Mouse (Mus musculus) frontal cortex, postnatal 36 days (tissue): Measurements from ENCODE around the gene Dusp5.
"Not testable (repeated sequence)": the region's sequence is repeated elsewhere in the genome, so short reads cannot be mapped to it uniquely, and the experiment has no call there.

Experiments used
- DNase-seq, 2 experiments: peaks; one replicate each; pipeline ENCODE4 v3.0.0; 2022; ENCODE audit warnings: low spot score in 2 of 2

Gene Dusp5

DNA sequence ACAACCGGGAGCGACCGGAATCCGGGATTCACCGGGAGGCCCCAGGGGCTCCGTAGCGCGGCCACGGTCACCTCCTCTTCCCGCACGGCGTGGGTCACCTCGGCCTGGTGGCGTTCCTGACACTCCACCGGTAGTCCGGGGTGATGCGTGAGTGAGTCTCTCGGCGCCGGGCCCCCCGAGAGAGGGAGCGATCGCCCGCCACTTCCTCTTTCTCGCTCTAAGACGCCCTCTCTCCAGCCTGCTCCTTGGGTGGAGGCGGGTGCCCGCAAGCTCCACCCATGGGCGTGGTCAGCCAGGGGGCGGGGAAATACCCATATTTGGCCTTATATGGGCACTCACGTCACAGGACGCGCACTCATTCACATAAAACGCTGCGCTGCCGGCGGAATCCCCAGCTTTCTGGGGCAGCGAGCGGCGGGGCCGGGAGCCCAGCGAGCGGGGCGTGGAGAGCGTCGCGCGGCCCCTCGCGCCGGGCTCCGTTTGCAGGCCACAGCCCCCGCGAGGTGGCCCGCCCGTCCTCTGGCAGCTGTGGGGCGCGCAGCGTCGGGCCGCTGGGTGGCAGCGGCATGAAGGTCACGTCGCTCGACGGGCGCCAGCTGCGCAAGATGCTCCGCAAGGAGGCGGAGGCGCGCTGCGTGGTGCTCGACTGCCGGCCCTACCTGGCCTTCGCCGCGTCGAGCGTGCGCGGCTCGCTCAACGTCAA is at the start of gene Dusp5:
TSS of gene Dusp5 (plus strand) at position 358 of the 703 bp plus-strand sequence.
- DNase-seq = peak; percentile 95 to 96

DNA sequence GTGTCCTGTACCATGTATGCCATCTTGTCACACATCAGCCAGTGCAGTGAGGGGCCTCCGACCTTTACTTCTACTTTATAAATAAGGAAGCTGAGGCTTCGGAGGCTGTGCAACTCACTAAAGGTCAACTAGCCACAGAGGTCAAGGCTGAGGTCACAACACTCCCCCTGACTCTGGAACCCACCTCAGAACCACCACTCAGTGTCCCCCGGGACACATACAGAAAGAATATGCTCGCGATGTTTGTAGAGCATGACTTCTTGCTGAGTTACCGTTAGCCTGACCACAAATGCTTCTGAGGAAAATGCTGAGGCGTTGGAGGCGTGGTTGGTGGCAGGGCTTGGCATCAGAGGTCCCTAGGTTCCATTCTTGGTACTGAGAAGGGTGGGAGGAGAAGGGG is 49.3 kb upstream of the Dusp5 start:
- DNase-seq = no peak

DNA sequence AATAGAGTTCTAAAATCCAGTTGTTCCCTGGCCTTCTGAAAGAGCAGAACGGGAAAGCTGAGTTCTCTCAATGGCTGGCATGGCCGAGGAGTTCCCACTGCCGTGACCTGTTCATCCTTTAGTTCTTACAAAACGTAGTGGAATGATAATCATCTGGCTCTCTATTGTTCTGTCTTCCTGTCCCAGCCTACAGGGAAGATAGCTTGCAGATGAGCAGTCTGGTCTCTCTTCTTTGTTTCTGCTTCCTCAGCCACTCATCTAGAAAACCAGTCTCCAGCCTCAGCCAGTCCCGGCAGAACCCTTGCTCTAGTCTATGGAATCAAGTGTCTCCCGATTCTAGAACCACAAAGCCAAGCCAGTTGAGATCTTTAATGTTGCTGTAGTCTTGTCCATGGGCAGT is 46.8 kb upstream of the Dusp5 start:
- DNase-seq = no peak

- no peak for DNase-seq
These were observed 46.4 kb upstream of the Dusp5 start for GRCm38 (mm10) chr19:53482527-53482926.

GRCm38 (mm10) chr19:53483984-53484383 is 44.9 kb upstream of the Dusp5 start:
- DNase-seq = no peak

- no peak for DNase-seq
These were observed 44.0 kb upstream of the Dusp5 start for GRCm38 (mm10) chr19:53484918-53485317.

DNA sequence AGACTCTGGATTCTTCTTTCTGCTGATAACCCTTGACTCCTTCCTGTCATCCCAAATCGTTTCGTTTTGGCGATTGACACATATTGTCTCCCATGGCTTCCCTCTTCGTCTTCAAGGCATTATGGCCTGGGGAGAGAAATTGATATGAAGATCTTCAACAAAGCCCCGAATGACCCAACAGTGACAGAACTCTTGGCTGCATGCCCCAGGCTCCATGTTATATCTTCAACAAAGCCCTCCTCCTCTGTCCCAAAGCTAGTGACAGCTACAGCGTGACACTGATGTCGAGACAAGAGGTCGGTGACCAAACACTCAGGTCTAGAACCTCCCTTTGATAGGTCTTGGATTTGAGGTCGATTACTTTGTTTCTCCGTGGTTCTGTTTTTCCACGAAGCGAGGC is 39.7 kb upstream of the Dusp5 start:
- DNase-seq = no peak

DNA sequence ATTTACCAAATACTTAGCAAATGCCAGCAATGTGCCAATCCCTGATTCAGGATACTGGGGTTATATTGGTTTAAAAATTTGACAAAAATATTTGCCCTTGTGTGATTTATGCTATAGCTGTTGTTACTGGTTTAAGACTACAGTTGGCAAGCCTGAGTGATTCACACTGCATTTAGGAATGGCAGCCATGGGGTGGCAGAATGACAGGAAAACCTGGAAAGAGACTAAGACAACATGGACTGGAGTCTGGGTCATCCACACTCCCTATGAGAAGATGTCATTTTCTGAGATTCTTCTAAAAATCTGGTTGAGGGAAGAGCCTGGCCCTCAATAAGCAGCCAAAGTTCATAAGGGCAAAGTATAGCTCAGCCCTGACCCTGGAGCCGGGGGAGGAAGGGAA is 39.0 kb upstream of the Dusp5 start:
- DNase-seq = no peak

GRCm38 (mm10) chr19:53490898-53491297 is 38.0 kb upstream of the Dusp5 start:
- DNase-seq = no peak

- no peak for DNase-seq
These were observed 36.4 kb upstream of the Dusp5 start for GRCm38 (mm10) chr19:53492528-53492927.

- DNase-seq = no peak
These were observed 35.0 kb upstream of the Dusp5 start for GRCm38 (mm10) chr19:53493866-53494265.

DNA sequence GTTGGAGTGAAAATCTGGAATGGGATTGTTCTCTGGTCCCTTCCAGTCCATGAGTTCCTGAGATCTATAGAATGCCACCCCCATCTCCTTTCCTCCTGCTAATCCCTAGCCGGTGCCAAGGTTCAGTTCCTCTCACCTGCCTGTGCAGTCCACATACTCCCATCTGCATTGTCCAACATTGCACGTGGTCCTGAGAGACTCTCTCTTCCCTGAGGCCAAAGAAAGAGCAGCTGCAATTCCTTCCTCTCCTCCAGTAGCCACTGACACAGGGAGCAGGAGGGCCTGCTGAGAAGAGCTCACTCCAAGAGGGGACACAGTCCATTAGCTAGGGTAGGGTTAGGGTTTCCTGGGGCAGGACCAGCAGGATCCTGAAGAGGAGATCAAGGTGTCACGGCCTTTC is 31.0 kb upstream of the Dusp5 start:
- no peak for DNase-seq

- DNase-seq = no peak
These were observed 29.9 kb upstream of the Dusp5 start for GRCm38 (mm10) chr19:53499049-53499448.

DNA sequence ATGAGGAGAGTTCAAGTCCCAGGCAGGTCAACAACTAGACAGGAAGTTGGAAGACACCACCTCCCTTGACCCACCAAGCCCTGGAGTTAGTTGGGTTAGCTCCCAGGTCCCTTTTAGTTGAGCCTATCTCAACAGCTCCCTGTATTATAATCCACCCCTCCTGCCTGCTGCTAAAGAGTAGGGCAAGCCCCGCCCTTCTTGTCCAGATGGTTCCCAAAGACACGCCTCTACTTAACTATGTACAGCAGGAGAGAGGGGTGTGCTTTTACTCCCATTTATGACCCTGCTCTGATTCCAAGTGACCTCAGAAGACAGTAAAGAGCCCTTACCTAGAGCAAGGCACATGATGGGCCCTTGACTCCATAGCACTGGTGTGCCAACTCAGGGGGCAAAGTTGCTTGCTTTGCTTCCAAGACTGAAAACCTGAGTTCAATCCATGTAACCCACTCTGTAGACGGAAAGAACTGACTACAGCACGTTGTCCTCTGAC is 29.4 kb upstream of the Dusp5 start:
- DNase-seq = no peak

- peak; percentile 48 to 76 for DNase-seq
These were observed 28.5 kb upstream of the Dusp5 start for GRCm38 (mm10) chr19:53500298-53501006.

GRCm38 (mm10) chr19:53501239-53501638 is 27.7 kb upstream of the Dusp5 start:
- not testable (repeated sequence) for DNase-seq

DNA sequence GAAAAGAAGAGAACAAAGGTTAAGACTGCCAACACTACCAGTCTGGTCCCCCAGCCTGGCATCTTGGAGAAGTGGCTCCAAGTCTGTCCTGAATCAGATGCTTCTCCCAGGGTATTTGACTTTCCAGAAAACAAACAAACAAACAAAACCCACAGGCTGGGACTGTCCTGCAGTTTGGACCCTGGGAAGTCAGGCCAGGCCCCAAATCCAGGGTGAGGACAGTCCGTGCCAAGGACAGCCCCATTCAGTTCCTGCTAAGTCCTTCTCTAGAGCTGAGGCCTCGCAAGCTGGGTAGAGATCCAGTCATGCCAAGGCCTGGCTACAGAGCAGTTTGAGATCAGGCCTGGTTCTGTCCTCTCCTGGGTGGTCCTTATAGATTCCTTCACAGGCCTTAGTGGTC is 27.1 kb upstream of the Dusp5 start:
- no peak for DNase-seq

DNA sequence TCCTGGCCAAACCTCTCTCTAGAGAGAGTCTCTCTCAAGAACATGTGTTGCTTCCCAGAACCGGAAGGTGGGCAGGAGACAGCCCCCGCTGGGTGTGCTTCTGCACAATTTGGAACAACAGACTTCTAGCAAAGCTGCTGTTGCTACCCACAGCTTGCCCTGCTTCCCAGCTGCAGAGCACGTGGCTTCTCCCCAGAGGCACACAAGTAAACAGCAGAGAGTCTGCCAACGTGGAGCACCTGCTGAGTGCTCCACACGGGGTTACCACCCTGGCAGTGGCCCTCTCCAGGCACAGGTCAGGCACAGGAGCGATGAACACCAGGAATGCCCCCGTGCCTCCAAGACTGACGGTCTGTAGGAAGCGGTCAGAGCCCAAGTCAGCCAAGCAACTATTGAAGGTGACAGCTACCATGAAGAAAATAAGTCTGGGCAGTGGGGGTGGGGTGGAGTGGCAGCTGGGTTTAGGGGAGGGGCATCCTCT is 26.0 kb upstream of the Dusp5 start:
- peak; percentile 52 to 65 for DNase-seq

GRCm38 (mm10) chr19:53504181-53504580 is 24.7 kb upstream of the Dusp5 start:
- no peak for DNase-seq

DNA sequence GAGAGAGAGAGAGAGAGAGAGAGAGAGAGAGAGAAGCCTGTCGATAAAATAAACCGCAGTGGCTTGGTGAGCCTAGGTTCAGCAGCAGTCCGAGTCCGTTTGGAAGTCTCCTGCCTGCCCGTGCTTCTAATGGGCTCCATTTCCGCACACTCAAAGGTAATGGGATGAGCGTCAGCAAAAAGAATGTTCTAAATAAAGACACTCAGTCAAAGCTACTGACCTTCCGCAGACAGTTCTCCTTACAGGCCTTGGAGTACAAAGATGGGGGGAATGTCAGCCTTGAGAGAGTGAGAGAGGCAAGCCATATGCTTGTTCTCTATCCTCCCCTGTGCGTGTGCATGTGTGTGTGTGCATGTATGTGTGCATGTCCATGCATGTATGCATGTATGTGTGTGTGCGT is 23.2 kb upstream of the Dusp5 start:
- DNase-seq = no peak

DNA sequence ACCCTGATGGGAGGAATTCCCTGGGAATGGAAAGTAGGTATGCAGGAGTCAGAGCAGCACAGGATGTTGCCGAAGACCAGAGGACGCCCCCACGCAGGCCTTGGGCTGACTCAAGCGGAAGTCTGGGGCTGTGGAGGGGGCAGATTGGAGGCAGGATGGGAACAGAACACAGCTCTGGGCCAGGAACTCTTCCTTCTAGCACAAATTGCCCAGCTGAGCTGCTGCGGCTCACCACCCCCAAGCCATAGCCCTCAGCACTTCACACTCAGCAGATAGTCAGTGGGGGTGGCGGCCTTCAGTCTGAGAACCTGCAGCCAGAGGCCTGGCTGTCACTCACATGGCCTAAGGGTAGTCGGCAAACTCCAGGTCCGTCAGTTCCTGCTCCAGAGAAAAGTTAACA is 21.4 kb upstream of the Dusp5 start:
- DNase-seq = peak in 1 of 2 experiments; percentile 56

DNA sequence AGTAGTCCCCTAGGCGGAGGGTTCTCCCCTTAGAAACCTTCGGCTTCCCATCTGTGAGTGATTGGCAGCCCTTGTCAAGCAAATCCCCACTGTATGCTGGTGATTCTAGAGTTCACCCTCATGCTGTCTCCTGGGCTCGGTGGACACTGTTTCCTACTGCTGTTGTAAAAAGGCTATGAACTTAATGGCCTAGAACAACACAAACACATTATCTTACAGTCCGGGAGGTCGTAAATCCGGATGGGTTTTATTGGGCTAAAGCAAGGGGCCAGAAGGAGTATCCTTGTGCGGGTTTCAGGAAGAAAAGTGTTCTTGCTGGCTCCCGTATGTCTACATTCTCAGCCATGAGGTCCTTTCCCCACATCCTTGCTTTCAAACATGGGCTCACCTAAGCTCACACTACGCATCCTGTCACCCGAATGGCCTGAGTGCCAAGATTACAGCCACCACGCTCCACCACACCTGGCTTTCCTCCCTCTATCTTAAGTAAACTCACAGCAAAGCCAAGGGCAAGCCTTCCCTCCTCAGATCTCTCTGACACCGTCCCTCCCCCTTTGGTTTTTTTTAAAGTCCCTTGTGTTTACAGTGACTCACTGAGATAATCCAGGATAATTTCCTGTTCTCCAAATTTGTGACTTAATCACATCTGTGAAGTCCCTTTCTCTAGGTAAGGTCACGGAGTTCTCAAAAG is 17.5 kb upstream of the Dusp5 start:
- no peak for DNase-seq
